Mouse (Mus musculus): ENCODE results near the gene Csf3r. TPM values are rescaled to one million over a fixed set of nuclear protein-coding genes. Genes with fewer than 3 reads are reported as not detected.

Gene Csf3r
- total and polyA plus RNA-seq, 3 experiments, result 0.06 TPM; not detected in 2

DNA sequence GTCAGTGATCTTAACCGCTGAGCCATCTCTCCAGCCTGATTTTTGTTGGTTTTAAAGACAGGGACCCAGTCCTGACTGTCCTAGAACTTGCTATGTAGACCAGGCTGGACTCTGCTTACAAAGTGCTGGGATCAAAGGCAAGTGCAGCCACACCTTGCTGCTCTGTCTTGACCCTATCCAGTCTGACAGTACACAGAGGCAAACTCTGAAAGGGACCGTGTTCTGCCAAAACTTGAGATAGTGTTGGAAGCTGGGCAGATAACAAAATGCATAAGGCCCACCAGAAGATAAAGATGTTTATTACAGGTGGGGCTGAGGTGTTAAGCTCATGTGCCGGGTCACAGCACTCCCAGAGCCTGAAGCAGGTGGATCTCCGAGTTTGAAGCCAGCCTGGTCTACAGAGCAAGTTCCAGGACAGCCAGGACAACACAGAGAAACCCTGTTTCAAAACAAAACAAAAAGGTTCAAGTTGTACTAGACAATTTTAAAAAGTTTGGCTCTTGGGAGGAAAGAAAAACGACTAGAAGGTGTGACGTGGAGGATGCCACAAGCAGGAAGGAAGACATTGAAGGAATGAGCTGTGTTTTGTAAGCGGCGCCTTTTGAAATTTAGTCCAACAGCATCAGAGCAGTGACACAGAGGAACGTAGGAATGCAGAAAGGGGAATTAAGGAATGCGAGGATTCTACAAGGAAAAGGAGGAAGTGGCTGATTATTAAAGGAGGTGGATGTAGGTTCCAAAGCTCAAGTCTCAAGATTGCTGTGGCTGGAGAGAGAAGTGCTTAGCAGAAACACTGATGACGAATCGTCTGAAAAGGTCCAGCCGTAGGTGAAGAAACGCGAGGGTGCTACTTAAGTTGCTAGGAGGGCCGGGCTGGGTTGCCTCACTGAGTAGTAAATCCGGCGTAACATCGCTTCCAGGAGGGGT, 33.1 kb downstream of the Csf3r start:
- peaks cover 0 to 7% of the 10 kb centered on the region in 2 experiments; a peak in 3 of 4 replicates for H3K4me1 ChIP-seq (ENCODE audit: control insufficient read depth in 1 of 2, insufficient read depth in 2 of 2, low read length in 2 of 2)
- peak; percentile 48 for DNase-seq (ENCODE audit: low read depth, low spot score)
- no peaks in the 10 kb centered on the region; a peak in 2 of 4 replicates for H3K36me3 ChIP-seq (ENCODE audit: control insufficient read depth in 1 of 2, insufficient read depth in 2 of 2, low read length in 2 of 2)
- H3K79me2 ChIP-seq (ENCODE audit: control insufficient read depth, insufficient read depth, low read length, poor library complexity), result no peaks in the 10 kb centered on the region; the same call in 1 of the 2 replicates
- peak; percentile 61; the same call in 1 of the 2 replicates for TF ChIP-seq MYC (IDR thresholded peaks at IDR 0.05; ENCODE audit: low read depth, low read length)
- 0 out of 2 replicates have a peak, but pooled peaks have one; percentile 7 for TF ChIP-seq MXI1 (IDR thresholded peaks at IDR 0.05; ENCODE audit: low read depth, low read length)
- TF ChIP-seq KAT2A (conservative IDR thresholded peaks at IDR 0.05; ENCODE audit: low read depth, low read length), result no peak
- TF ChIP-seq BHLHE40 (IDR thresholded peaks at IDR 0.05; ENCODE audit: borderline replicate concordance, low read depth, low read length), result no peak
- TF ChIP-seq TBP (IDR thresholded peaks at IDR 0.05; ENCODE audit: low read depth, low read length), result 0 out of 2 replicates have a peak, but pooled peaks have one; percentile 48
- TF ChIP-seq GATA1 (IDR thresholded peaks at IDR 0.05; ENCODE audit: low read depth, low read length), result 0 out of 2 replicates have a peak, but pooled peaks have one; percentile 44
- H3K9ac ChIP-seq (ENCODE audit: control insufficient read depth, low read depth, low read length, poor library complexity, severe bottlenecking), result peak overlapping the region; percentile 71
- H3K9me3 ChIP-seq (replicated peaks; ENCODE audit: insufficient read depth, low read length), result no peaks in the 10 kb centered on the region
- H3K4me3 ChIP-seq (ENCODE audit: control insufficient read depth in 1 of 2, insufficient read depth in 1 of 2, low read depth in 2 of 2, low read length in 2 of 2), result peak overlapping the region; percentile 76 to 82
- H3K27ac ChIP-seq (ENCODE audit: control insufficient read depth, low read depth, low read length), result peak overlapping the region; percentile 33
- H3K27me3 ChIP-seq (ENCODE audit: control insufficient read depth in 1 of 2, insufficient read depth in 2 of 2, low read length in 2 of 2), result no peaks in the 10 kb centered on the region

DNA sequence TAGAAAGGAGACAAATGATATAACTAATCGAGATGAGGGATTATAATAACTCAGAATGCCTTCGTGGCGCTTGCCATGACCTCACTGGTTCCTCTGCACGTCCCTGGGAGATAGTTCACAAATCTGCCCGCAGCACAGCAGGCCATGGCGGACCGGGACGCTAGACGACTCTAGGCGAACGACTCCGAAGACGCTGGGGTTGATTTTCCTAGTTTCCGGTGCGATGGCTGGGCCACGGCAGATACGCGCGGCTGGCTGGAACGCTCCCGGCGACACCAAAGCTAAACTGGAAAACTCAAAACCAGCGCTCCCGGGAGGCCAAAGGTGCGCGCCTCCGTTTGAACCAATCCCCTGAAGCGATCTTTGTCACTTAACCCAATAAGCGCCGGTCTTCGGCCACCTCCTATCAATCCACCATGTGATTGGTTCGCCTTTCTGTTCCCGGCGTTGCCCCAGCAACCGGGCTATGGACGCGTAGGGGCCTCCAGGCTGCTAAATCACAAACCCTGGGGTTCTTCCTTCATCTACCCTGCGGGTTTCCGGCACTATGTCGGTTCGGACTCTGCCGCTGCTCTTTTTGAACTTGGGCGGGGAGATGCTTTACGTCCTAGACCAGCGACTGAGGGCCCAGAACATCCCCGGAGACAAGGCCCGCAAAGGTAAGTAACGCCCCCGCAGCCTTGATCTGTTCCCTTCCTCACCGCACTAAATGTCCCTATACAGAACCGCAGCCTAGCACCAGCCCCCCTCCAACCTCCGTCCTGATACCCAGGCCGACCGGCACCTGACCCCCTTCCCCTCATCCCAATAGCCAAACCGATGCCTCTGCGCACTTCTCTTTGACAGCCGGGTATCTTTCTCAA, 34.0 kb downstream of the Csf3r start, which contains the start of gene Oscp1:
Oscp1 (plus strand) TSS at position 432 of the 863 bp plus-strand sequence.
- TF ChIP-seq CHD2 (IDR thresholded peaks at IDR 0.05; ENCODE audit: low read length), result peak; percentile 63
- peak; percentile 85 for TF ChIP-seq HCFC1 (IDR thresholded peaks at IDR 0.05; ENCODE audit: low read depth, low read length)
- TF ChIP-seq NELFE (IDR thresholded peaks at IDR 0.05; ENCODE audit: low read depth, low read length), result peak; percentile 62; the same call in 1 of the 2 replicates
- peak; percentile 24; the same call in 1 of the 2 replicates for TF ChIP-seq TCF12 (IDR thresholded peaks at IDR 0.05; ENCODE audit: low read depth, low read length)
- TF ChIP-seq ELF1 (IDR thresholded peaks at IDR 0.05; ENCODE audit: low read depth, low read length), result peak; percentile 52; the same call in 1 of the 2 replicates
- peak; percentile 59; the same call in 1 of the 2 replicates for TF ChIP-seq E2F4 (IDR thresholded peaks at IDR 0.05; ENCODE audit: borderline replicate concordance, low read depth, low read length)
- TF ChIP-seq NRF1 (IDR thresholded peaks at IDR 0.05; ENCODE audit: insufficient read depth, low read depth, low read length, poor library complexity, severe bottlenecking), result peak; percentile 10; the same call in 1 of the 2 replicates
- peak; percentile 61 to 66; a peak in 2 of 4 replicates for TF ChIP-seq POLR2A (IDR thresholded peaks at IDR 0.05; ENCODE audit: control insufficient read depth in 1 of 2, insufficient read depth in 1 of 2, low read depth in 1 of 2, low read length in 2 of 2, poor library complexity in 1 of 2)
- TF ChIP-seq JUND (IDR thresholded peaks at IDR 0.05; ENCODE audit: low read depth, low read length), result no peak
- 0 out of 2 replicates have a peak, but pooled peaks have one; percentile 1 for TF ChIP-seq GATA1 (IDR thresholded peaks at IDR 0.05; ENCODE audit: low read depth, low read length)
- TF ChIP-seq SIN3A (IDR thresholded peaks at IDR 0.05; ENCODE audit: low read length), result peak; percentile 96
- no peak for TF ChIP-seq POLR2AphosphoS2 (IDR thresholded peaks at IDR 0.05; ENCODE audit: low read length)
- TF ChIP-seq MXI1 (IDR thresholded peaks at IDR 0.05; ENCODE audit: low read depth, low read length), result peak; percentile 63; the same call in 1 of the 2 replicates
- 0 out of 2 replicates have a peak, but pooled peaks have one; percentile 22 for TF ChIP-seq ZKSCAN1 (IDR thresholded peaks at IDR 0.05; ENCODE audit: low read depth, low read length)
- no peak for TF ChIP-seq SMC3 (IDR thresholded peaks at IDR 0.05; ENCODE audit: low read depth, low read length)
- no peak for TF ChIP-seq MAFK (IDR thresholded peaks at IDR 0.05; ENCODE audit: borderline replicate concordance, low read depth, low read length)
- TF ChIP-seq KAT2A (conservative IDR thresholded peaks at IDR 0.05; ENCODE audit: low read depth, low read length), result peak; percentile 61; the same call in 1 of the 2 replicates
- Histone ChIP-seq H3K36me3 (ENCODE audit: control insufficient read depth in 1 of 2, insufficient read depth in 2 of 2, low read length in 2 of 2) (no peaks in the 10 kb centered on the region; a peak in 1 of 4 replicates), H3K79me2 (ENCODE audit: control insufficient read depth, insufficient read depth, low read length, poor library complexity) (no peaks in the 10 kb centered on the region; the same call in 1 of the 2 replicates), H3K4me1 (ENCODE audit: control insufficient read depth in 1 of 2, insufficient read depth in 2 of 2, low read length in 2 of 2) (peaks cover 0 to 7% of the 10 kb centered on the region in 2 experiments; a peak in 3 of 4 replicates), H3K27ac (ENCODE audit: control insufficient read depth, low read depth, low read length) (peak within 1 kb of the TSS; percentile 33), H3K27me3 (ENCODE audit: control insufficient read depth in 1 of 2, insufficient read depth in 2 of 2, low read length in 2 of 2) (no peaks in the 10 kb centered on the region), H3K9ac (ENCODE audit: control insufficient read depth, low read depth, low read length, poor library complexity, severe bottlenecking) (peak within 1 kb of the TSS; percentile 71), H3K9me3 (replicated peaks; ENCODE audit: insufficient read depth, low read length) (no peaks in the 10 kb centered on the region), H3K4me3 (ENCODE audit: control insufficient read depth in 1 of 2, insufficient read depth in 1 of 2, low read depth in 2 of 2, low read length in 2 of 2) (peak within 1 kb of the TSS; percentile 76 to 82)
- peak; percentile 95 for DNase-seq (ENCODE audit: low read depth, low spot score)

All from MEL (cell line).